Mouse (Mus musculus) cerebellum, adult 8-10 months (tissue): ENCODE measurements around the gene Tipin.
"Not testable (repeated sequence)": the region's sequence is repeated elsewhere in the genome, so short reads cannot be mapped to it uniquely, and the experiment has no call there.

Experiments
- DNase-seq: peaks from one replicate; pipeline ENCODE4 v3.0.0; 2022

Gene Tipin

DNA sequence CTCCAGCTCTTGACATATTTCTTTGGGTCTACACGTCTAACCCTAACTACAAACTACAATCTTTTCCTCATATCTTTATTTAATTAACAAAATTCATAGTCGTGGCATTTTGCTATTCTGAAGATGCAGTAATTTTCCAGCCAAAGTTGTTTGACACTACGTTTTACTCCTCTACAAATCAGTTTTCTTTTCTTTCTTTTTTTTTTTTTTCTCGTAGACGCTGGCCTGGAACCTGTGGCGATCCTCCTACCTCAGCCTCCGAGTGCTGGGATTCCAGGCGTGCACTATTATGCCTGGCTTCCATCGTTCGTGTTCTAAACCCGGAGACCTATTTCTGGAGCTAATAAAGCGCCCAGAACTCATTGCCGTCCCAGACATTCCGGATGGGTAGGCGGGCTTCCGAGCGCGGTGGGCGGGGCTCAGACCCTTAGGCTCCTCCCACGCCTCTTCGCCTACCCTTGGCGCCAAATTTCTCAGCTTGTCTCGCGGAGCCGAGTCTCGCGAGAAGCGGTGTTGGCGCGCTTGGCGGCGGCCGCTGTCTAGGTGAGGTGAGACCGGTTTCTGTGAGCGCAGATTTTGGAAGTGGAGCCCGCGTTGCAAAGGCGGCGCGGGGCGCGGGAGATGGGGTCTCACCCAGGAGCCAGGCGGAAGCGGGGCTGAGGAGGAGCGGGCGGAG, at the start of gene Tipin:
Gene Tipin, plus strand, starts transcription at position 477 of the 676 bp plus-strand sequence.
- peak; percentile 93 for DNase-seq

DNA sequence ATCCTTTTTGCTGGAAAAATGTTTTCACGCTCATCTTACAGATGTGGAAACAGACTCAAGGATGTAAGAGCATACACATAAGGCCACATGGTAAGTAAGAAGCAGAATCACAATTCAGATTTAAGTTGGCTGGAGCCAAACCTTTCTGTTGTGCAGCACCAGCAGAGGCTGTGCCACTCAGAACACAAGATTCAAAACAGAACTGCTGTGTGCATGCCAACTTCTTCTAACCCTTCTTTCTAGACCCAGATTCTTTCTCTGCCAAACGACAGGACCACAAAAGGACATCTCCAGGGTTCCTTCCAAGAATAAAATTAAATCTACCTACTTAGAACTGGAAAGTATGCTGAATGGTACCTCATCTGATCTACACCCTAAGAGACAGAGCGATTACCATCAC, 49.7 kb upstream of the Tipin start:
- DNase-seq, result no peak

DNA sequence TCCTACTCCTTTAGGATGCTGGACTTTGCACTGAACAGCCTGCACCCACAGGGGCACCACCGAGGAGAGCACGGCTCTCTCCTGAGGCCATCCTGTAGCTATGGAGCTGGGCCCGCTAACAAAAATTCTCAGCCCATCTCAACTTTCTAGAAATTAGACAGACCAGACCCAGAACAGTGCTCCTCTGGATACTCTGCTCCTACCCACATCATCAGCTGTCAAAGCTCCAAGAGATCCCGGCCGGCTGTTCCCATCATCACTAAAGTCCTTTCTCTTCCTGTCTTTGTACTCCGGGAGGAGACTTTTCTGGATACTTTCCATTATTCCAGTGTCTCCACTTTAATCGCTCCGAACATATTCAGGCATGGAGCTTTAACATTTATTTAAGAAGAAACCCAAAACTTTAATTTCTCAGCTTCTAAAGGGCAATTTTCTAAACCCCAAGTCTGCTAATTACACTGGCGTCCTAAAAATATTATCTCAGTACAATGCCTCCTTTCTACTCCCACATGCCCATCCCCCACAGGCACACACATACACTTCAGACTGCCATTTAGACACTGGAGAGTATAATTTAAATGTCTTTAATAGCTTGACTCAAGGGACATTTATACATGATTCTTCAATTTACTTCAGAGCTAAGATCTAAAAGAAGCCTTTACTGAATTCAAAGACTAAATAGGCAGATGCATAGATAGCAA, 49.0 kb upstream of the Tipin start:
- no peak for DNase-seq

DNA sequence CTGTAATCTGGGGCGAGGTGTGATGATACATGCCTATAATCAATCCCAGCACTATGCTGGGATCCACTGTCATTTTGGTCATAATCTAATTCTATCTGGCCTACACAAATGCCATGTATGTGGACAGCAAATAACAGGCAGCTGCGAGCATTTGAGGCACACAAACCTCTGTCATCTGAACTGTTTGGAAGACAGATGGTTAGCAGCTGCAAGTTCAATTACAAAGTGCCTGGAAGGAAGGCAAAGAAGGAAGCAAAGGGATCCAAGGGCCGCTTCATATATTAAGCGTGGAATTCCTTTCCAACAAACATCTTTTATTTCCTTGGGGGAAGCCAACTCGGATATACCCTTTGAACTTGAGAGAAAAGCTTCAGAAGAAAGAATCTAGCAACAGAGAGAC, 47.7 kb upstream of the Tipin start:
- no peak for DNase-seq

DNA sequence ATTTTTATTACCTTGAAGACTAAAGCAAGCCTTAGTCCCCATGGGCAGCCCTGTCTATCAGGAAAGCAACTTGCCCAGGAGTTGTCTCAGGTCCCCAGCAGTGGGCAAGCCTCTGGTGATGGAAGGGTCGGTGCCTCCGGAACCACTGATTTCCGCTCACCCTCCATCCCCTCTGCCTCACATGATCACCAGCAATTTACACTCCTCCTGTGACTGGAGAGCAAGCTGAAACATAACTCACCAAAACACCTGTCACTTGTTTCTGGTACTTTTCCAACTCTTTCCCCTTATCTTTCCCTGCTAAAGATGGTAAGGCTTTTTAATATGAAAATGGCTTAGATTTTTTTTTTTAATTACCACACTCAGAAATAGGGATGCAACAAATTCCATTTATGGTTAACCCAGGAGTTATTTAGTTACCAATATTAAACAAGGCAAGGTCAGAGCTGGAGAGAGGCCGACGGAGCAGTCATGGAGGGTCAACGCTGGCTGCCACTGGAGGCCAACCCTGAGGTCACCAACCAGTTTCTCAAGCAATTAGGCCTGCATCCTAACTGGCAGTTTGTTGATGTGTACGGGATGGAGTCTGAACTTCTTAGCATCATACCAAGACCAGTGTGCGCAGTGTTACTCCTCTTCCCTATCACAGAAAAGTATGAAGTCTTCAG, 46.5 kb upstream of the Tipin start, which contains the start of gene Uchl4:
Gene Uchl4, plus strand, starts transcription at position 434 of the 668 bp plus-strand sequence.
- no peak for DNase-seq

DNA sequence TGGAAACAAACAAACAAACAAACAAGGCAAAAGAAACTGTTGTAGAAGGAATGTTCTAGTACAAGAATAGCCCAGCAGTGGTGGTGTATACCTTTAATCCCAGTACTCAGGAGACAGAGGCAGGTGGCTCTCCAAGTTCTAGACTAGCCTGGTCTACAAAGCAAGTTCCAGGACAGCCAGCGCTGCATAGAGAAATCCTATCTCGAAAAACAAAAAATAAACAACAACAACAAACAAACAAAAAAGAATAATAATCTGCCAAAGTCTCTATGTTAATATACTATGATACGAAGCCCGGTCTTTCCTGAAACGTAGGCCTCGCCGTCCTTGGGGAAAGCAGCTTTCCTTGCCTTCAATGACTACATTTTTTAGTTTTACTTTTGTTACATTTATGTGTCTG, 45.3 kb upstream of the Tipin start:
- DNase-seq, result no peak

DNA sequence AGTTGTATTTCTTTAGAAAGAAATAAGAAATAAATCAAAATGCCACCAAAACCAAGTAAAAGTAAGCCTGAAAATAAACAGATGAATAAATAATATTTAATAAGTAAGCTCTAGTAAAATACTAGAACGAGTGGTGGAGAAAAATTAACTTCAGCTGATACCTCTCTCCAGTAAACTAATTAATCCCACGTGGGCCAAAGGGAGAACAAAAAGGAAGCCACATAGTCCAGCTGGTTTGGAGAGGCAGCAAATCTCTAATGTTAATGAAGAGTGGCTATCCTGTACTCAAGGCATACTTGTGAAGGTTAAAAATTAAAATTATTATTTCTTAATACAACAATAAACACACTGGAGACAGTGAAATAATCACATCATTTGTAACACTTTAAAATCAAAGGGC, 41.3 kb upstream of the Tipin start:
- DNase-seq, result no peak

DNA sequence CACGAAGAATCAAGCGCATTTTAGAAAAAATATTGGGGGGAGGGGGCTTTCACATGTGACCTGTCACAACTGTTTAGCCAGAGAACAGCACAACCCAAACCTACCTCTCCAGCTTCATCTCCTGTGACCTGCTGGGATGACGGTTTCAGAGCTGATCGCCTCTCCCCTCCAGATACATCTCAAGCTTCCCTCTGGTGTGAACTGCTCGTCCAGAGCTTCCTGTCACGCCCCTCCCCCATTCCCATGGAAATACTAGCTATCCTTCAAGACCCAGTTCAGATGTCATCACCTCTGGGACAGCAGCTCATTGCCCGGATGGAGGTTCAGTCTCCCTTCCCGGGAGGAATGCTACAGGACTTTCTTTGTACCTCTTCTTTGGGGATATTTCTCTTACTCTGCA, 40.7 kb upstream of the Tipin start:
- no peak for DNase-seq

DNA sequence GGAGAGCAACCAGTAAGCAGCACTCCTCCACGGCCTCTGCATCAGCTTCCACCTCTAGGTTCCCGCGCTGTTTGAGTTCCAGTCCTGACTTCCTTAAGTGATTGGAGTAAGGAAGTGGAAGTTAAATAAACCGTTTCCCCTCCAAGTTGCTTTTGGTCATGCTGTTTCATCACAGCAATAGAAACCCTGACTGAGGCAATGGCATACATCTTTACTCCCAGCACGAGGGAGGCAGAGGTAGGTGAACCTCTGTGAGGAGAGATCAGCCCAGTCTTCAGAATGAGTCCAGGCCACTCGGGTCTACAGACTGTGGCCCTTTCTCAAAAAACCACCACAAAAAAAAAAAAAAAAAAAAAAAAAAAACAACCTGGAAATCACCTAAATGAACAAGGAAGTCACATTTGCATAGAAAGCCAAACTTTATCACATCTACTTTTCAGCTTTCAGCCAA, 39.0 kb upstream of the Tipin start:
- no peak for DNase-seq

DNA sequence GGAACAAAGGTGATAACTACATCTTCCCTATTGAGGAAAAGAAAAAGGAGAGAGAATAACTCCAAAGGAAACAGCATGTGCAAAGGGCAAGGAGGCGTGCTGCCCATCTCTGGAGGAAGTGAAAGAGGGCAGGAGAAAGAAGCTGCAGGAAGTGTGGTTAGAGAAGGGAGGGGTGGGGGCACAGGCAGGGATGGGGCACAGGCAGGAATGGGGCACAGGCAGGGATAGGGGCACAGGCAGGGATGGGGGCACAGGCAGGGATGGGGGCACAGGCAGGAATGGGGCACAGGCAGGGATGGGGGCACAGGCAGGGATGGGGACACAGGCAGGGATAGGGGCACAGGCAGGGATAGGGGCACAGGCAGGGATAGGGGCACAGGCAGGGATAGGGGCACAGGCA, 32.0 kb upstream of the Tipin start:
- DNase-seq, result no peak

DNA sequence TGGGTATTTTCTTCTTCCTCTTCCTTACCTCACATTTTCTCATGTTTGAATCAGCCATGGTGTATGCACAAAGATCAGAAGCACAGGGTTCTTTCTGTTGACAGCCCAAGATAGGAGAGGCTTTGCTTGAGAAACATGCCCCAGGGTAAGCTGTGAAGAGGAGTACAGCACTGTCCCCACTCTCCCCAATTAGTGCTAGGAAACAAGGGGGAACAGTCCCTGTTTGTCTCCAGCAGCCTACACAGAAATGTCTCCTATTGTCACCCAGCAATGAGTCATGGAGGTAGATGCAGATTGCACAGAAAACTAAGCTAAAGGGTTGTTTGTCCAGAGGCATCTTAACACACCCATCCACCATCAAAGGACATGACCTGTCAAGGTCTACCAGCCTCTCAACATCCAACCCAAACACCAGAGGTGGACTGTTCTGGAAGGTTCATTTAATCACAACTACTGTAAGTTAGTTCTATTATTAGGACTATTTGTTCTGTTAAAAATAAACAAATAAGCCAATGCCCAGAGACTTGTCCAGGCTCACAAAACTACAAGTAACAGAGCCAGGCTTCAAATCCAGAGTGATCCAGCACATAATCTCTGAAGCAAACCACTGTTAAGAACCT, 31.2 kb upstream of the Tipin start:
- DNase-seq, result no peak

DNA sequence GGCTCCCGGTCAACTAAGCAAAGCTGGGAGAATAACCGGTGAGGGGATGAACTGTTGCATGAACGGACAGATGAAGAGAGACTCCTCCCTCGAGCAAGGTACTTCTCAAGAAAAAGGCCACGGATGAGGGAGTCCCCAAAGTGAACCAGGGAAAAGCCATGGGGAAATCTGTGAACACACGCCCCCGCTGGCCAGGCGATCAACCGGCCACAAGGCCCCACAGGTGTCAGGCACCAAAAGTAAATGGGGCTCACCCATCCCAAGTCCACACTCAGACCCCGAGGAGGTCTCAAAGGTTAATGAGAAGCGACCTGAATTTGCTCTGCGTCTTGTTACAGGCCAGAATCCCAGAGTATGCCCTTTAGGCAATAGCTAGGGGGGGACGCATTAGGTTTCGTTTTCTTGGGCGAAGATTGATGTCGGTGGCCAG, 28.8 kb upstream of the Tipin start:
- DNase-seq, result peak; percentile 23

DNA sequence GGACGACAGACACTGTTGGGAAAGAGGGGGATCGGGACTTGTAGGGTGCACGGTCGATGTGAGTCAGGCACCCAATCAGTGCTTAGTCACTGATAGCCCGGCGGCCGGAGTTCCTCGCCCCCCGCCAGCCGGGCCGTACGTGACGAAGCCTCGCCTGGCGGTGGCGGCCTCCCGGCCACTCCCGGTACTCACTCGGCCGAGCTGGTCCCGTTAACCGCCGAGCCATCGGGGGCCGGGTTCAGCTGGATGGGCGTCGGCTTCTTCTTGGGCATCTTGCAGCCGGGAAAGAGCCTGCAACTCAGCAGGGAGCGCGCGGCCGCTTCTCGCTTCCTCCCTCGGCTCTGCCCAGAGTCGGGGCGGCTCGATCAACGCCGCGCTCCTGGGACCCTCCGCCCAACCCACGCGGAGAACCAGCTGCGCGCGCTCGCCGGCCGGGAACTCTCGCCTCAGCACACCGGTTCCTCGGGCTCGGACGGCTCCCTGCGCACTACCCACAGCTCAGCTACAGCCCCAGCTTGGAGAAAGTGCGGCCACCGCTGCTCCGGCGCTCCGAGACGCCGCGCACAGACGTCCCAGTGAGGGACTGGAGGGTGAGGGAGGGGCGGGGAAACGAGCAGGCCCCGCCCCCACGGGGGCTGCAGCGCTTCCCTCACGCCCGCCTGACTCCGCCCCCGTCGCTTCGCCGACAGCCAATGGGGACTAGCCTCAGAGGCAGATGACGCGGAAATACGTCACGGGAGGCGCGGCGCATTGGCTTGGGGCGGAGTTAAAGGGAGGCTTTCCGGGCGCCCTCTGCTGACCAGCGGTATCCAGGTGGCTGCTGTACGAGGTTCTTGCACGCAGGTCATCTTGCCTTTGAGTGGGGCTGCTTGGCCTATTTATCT, 28.1 kb upstream of the Tipin start, which contains the start of gene Map2k1:
Gene Map2k1, minus strand, starts transcription at position 611 of the 884 bp plus-strand sequence.
- DNase-seq, result peak; percentile 100

DNA sequence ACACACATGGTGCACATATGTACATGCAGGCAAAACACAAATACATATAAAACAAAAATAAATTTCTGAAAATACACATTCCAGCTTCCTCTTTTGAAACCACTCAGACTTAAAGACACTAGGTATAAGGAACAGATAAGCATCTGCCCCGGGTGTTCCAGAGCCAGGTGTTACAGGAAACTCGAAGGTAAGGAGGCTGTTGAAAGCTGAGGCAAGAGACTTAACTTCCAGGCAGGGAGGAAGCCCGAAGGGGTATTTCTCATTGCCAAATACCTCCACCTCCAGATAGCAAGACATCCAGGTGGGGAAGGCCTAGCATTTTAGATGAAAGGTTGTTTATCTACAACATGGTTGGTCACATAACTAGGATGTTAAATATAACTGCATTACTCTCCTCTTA, 26.0 kb upstream of the Tipin start:
- DNase-seq, result no peak

DNA sequence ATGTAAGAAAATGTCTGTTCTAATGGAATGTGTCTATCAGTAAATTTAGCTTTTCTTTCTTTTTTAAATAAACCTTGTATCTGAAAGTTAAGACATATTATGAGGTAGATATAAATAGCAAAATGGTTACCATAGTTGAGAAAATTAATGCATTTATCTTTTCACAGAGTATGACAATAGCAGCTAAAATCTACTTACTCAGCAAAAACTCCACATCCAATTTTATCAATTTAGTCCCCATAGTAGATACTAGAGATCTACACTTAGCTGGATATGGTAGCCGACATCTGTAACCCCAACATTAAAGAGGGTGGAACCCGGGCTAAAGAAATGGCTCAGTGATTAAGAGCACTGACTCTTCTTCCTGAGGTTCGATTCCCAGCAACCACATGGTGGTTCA, 25.2 kb upstream of the Tipin start:
- DNase-seq, result no peak

DNA sequence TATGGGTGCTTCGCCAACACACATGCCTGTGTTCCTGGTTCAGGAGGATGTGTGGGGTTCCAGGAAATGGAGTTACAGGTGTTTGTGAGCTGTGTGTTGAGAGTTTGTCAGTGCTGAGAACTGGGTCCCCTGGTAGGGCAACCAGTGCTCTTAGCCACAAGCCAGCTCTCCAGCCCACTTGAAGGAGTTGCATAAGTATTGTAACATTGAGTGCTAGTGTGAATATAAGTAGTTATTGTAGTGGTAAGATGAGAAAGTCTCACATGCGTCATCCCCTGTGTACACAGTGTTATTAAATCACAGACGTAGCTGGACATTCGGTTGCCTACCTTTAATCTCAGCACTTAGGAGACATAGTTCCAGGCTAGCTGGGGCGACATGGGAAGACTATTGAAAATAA, 21.5 kb upstream of the Tipin start:
- DNase-seq, result no peak

DNA sequence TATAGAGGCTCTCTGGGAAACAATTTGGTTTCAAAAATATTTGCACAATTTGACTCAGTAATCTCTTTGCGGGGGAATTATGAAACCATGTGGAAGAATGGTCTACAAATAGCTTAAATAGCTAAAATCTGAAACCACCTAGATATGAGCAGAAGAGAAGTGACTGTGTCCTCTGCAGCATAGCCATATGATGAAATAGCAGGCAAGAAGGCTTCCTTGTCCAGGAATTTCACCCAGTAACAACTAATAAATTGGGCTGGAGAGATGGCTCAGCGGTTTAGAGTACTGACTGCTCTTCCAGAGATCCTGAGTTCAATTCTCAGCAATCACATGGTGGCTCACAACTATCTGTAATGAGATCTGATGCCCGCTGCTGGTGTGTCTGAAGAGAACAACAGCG, 20.4 kb upstream of the Tipin start:
- no peak for DNase-seq

DNA sequence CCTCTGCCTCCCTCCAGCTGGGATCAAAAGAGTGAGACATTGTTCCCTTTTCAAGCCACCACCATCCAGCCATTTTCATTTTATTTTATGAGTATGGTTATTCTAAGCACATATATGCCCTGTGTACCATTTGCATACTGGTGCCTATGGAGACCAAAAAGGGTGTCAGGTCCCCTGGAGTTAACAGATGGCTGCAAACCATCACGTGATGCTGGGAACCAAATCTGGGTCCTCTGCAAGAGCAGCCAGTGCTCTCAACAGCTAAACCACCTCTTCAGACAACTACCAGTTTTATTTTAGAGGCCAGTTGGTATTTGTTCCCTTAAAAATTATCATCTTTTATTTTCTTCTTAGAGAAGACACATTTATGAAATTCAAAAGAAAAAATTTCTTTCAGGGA, 16.6 kb upstream of the Tipin start:
- DNase-seq, result no peak

DNA sequence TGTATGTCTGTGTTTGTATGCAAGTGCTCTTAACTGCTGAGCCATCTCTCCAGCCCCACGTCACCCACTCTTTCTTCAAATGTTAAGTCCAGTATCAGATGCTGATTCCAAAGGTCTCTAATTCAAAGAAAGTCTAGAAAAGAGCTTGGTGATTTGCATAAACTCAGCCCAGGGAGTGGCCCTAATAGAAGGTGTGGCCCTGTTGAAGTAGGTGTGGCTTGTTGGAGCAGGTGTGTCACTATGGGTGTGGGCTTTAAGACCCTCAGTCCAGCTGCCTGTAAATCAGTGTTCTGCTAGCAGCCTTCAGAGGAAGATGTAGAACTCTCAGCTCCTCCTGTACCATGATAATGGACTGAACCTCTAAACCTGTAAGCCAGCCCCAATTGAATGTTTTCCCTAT, 14.2 kb upstream of the Tipin start:
- DNase-seq, result no peak

DNA sequence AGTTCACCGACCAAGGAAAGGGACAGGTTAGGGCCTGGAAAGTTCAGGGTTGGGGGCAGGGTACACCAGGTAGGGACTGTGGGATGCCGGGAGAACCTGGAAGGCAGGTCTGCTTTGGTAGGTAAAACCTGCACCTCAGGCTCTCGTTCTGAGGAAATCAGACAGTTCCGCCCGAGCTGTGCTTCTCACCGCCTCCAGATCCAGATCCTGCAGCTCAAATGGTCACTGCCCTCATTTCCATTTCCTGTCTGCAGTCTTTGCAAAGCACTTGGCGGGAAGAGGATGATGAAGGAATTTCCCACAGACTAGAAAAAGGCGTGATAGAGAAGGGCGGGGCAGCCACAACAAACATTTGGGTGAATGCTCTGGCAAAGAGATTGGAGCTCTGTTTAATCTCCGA, 13.2 kb upstream of the Tipin start:
- no peak for DNase-seq

DNA sequence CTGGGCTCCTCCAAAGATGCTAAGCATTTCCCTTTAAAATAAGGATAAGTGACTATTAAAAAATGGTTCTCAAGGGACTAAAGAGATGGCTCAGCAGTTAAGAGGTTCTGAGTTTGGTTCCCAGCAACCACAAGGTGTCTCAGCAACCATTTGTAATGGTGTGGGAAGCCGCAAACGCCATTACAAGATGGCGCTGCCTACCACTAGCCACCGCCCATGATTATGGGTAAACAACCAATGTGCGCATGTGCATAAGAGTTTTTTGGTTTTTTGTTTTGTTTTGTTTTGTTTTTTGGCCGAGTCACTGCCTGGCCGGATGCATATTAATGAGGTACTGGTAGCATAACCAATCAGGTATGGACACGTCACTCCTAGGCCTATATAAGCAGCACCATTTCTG, 12.5 kb upstream of the Tipin start:
- not testable (repeated sequence) for DNase-seq

DNA sequence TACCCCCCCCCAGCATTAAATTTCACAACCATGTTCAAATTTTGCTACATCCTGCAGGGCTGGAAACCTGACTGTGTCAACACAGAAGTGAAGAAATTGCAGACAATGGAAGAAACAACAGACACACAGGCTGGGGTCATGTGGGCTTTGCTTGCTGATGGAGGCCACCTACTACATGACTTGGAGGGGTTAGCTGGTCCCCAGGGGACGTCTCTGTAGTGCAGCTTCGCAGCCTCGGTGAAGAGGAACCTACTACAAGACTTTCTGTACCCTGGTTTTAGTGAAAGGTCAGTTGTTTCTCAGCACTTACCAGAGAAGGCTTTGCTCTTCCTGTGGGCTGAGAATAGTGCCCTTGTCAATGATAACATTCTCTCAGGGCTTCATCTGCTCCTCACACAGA, 10.1 kb upstream of the Tipin start:
- no peak for DNase-seq

DNA sequence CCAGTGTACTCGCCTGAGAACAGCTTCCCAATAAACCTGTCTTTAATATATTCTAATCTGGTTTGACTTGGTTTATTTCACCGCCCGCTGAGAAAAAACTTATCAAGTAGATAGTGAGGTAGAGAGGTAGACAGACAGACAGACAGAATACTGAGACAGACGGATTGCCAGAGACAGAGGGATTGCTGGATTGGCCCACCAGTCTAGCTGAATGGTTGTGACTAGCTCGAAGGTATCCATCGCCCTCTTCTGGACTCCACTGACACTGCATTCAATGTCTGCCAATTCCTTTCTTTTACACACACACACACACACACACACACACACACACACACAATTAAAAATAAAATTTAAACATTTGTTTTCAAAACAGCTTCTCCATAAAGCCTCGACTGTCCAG, 8.8 kb upstream of the Tipin start:
- DNase-seq, result no peak
